Mouse (Mus musculus) layer of hippocampus, adult 11-12 months (tissue): ENCODE data around the gene Lypla2.

Experiments
- DNase-seq: peaks from one replicate; pipeline ENCODE4 v3.0.0; 2022; ENCODE audit warnings: low spot score

Gene Lypla2

GRCm38 (mm10) chr4:135920304-135921241 lies 51.9 kb downstream of the Lypla2 start, which contains the start of gene Fuca1:
Gene Fuca1, plus strand, starts transcription at chr4:135920735.
- DNase-seq: peak; percentile 95

- no peak for DNase-seq
Observed at GRCm38 (mm10) chr4:135919280-135919639, 53.2 kb downstream of the Lypla2 start.

GRCm38 (mm10) chr4:135918635-135919279 lies 53.7 kb downstream of the Lypla2 start:
- DNase-seq: no peak
